Mouse (Mus musculus) liver, embryonic 16.5 days (tissue): ENCODE results near the gene Afap1l2. TPM values are rescaled to one million over a fixed set of nuclear protein-coding genes. Genes with fewer than 3 reads are reported as not detected.

Experiments used
- ATAC-seq: fragments of 200-750 bp; cut with Nextera tagmentation; 2 replicates; pipeline ENCODE4 v1.8.0; 2017; ENCODE audit warnings: low read depth, mild to moderate bottlenecking, moderate number of reproducible peaks, moderate library complexity
- H3K27ac ChIP-seq: fragments of 300-500 bp; sonication (generic); 2 replicates; pipeline ENCODE4 v1.5.1; 2014; ENCODE audit warnings: mild to moderate bottlenecking, low read length
- H3K27me3 ChIP-seq: fragments of 300-500 bp; sonication (generic); 2 replicates; pipeline ENCODE4 v1.6.1; 2014; ENCODE audit warnings: low read depth, low read length, mixed read lengths; ENCODE audit not compliant: control insufficient read depth, insufficient read depth
- H3K36me3 ChIP-seq: fragments of 300-500 bp; sonication (generic); 2 replicates; pipeline ENCODE4 v1.6.1; 2014; ENCODE audit warnings: mild to moderate bottlenecking; ENCODE audit not compliant: control insufficient read depth, insufficient read depth
- H3K4me1 ChIP-seq: fragments of 300-500 bp; sonication (generic); 2 replicates; pipeline ENCODE4 v1.6.1; 2014; ENCODE audit warnings: low read depth, low read length, mixed read lengths; ENCODE audit not compliant: control insufficient read depth
- H3K4me2 ChIP-seq: fragments of 300-500 bp; sonication (generic); 2 replicates; pipeline ENCODE4 v1.6.1; 2014; ENCODE audit warnings: low read depth, low read length, mixed read lengths
- H3K4me3 ChIP-seq: fragments of 300-500 bp; sonication (generic); 2 replicates; pipeline ENCODE4 v1.5.1; 2014; ENCODE audit warnings: low read depth, mild to moderate bottlenecking, low read length
- H3K9ac ChIP-seq: fragments of 300-500 bp; sonication (generic); 2 replicates; pipeline ENCODE4 v1.6.1; 2014; ENCODE audit warnings: low read depth, low read length
- H3K9me3 ChIP-seq: fragments of 300-500 bp; sonication (generic); replicated peaks from 2 replicates; pipeline ENCODE4 v1.6.1; 2016; ENCODE audit warnings: low read length; ENCODE audit not compliant: control insufficient read depth
- WGBS: fragments of 180-500 bp; shearing (Covaris S2); extraction: QIAGEN DNeasy Blood & Tissue Kit; methylation state at CpG from one replicate; pipeline ENCODE4 v1.1.7; 2014; ENCODE audit not compliant: insufficient replicate concordance; 5-methylcytosine and 5-hydroxymethylcytosine counted together
- polyA plus RNA-seq: library from polyadenylated mRNA; unstranded; fragments of >200 nt; fragmentation: Nextera tagmentation; extraction: Ambion mirVana; gene quantifications from 2 replicates; pipeline ENCODE4 v1.2.1, GENCODE M21; 2015

Gene Afap1l2
- polyA plus RNA-seq, 1 experiment from 2014 or later: 1.4 TPM

GRCm38 (mm10) chr19:56954857-56955256 lies 53.2 kb downstream of the Afap1l2 start:
- Histone ChIP-seq H3K4me3 (no peak overlapping the region), H3K27ac (no peak overlapping the region), H3K9ac (no peak overlapping the region), H3K9me3 (no peaks in the 10 kb centered on the region), H3K27me3 (no peaks in the 10 kb centered on the region), H3K4me1 (no peaks in the 10 kb centered on the region), H3K36me3 (no peaks in the 10 kb centered on the region), H3K4me2 (no peak overlapping the region)
- no peak for ATAC-seq
- 75% methylated on average over 13 of the region's 13 CpGs for WGBS

DNA sequence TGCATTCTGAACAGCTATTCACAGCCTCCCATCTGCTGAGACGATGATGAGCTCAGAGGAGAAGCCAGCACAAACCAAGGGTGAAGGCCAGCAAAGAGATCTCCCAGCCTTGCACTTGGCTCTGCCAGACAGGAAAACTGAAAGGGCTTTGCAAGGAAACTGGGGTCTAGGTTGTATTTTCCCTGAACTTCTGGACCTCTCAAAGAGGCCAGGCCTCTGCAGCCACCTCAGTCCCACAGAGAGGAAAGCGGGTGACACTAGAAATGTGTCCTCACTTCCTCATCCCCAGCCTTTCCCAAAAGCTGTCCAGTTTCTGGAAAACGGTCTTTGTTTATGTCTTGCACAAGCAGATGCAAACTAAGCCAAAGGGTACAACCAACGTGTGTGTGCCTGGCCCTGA lies 54.2 kb downstream of the Afap1l2 start:
- Histone ChIP-seq H3K27me3 (no peaks in the 10 kb centered on the region), H3K4me1 (no peaks in the 10 kb centered on the region), H3K9me3 (no peaks in the 10 kb centered on the region), H3K9ac (no peak overlapping the region), H3K4me3 (no peak overlapping the region), H3K4me2 (no peak overlapping the region), H3K27ac (no peak overlapping the region), H3K36me3 (no peaks in the 10 kb centered on the region)
- no peak for ATAC-seq
- 50% methylated on average over 4 of the region's 4 CpGs for WGBS

DNA sequence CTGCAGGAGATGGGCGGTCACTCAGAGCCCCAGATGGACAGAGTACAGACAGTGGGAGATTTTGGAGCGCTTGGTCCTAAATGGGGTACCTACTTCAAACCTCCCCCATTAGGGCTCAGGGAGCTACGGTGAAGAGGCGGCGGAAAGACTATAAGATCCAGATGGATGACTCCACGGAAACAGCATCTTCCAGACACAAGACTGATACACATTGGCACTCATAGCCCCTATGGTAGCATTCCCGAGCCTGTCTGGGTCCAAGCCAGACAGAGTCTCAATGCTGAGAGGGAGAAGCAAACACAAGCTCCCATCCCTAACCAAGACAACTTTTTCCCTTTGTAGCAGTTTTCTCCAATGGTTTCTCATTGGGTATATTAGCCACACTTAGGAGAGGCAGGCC lies 57.2 kb downstream of the Afap1l2 start:
- Histone ChIP-seq H3K9ac (no peak overlapping the region), H3K4me1 (no peaks in the 10 kb centered on the region), H3K27ac (no peak overlapping the region), H3K4me2 (no peak overlapping the region), H3K27me3 (no peaks in the 10 kb centered on the region), H3K9me3 (no peaks in the 10 kb centered on the region), H3K4me3 (no peak overlapping the region), H3K36me3 (no peaks in the 10 kb centered on the region)
- WGBS: 80% methylated on average over 7 of the region's 7 CpGs
- no peak for ATAC-seq

DNA sequence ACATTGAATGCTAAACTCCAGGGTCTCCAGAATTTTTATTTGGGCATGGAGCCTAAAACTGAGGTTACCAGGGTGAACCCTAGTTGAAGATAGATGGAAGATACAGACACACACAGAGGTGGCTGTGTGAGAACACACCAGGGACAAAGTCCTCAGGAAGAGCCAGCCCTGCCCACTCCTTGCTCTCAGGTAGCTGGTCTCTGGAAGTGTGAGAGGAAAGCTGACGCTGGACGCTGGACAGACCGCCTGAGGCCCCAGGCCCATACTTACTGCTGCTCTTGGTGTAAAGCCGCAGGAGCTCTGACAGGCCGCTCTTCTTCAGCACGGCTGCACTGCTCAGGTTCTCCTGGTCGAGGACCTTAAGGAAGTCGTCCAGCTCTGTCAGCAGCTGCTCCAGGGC lies 58.2 kb downstream of the Afap1l2 start:
- H3K4me3 ChIP-seq: no peak overlapping the region
- H3K4me1 ChIP-seq: no peaks in the 10 kb centered on the region
- no peak overlapping the region for H3K4me2 ChIP-seq
- WGBS: 65% methylated on average over 8 of the region's 8 CpGs
- H3K27me3 ChIP-seq: no peaks in the 10 kb centered on the region
- no peaks in the 10 kb centered on the region for H3K36me3 ChIP-seq
- H3K27ac ChIP-seq: no peak overlapping the region
- no peak overlapping the region for H3K9ac ChIP-seq
- ATAC-seq: no peak
- no peaks in the 10 kb centered on the region for H3K9me3 ChIP-seq

- WGBS: 46% methylated on average over 6 of the region's 6 CpGs
- Histone ChIP-seq H3K9me3 (no peaks in the 10 kb centered on the region), H3K4me3 (no peak overlapping the region), H3K36me3 (no peaks in the 10 kb centered on the region), H3K4me1 (no peaks in the 10 kb centered on the region), H3K9ac (no peak overlapping the region), H3K27ac (no peak overlapping the region), H3K4me2 (no peak overlapping the region), H3K27me3 (no peaks in the 10 kb centered on the region)
- ATAC-seq: no peak
Observed at GRCm38 (mm10) chr19:56947971-56948610, 59.9 kb downstream of the Afap1l2 start.

GRCm38 (mm10) chr19:56946727-56947126 lies 61.3 kb downstream of the Afap1l2 start:
- no peak for ATAC-seq
- H3K9ac ChIP-seq: no peak overlapping the region
- H3K9me3 ChIP-seq: no peaks in the 10 kb centered on the region
- H3K4me1 ChIP-seq: no peaks in the 10 kb centered on the region
- H3K36me3 ChIP-seq: no peaks in the 10 kb centered on the region
- H3K27me3 ChIP-seq: no peaks in the 10 kb centered on the region
- WGBS: 62% methylated on average over 3 of the region's 3 CpGs
- no peak overlapping the region for H3K27ac ChIP-seq
- H3K4me3 ChIP-seq: no peak overlapping the region
- H3K4me2 ChIP-seq: no peak overlapping the region

DNA sequence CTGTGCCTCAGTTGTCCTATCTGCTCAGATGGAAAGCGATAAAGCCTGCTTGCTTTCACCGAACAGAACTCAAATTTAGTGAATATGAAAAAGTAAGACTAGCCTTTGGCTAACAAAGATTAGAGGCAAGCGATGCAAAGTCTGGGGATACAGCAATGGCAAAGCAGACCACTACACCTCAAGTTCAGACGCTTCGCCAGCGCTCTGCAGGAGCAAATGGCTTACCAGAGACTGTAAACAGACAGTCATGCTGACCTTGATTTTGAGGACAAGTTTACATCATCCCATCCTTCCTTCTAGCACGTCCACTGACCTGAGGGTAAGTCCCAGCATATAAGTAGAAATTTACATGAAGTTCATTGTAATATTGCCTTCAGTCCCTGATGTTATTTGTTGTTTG lies 61.8 kb downstream of the Afap1l2 start:
- Histone ChIP-seq H3K36me3 (no peaks in the 10 kb centered on the region), H3K4me3 (no peak overlapping the region), H3K9me3 (no peaks in the 10 kb centered on the region), H3K4me1 (no peaks in the 10 kb centered on the region), H3K27ac (no peak overlapping the region), H3K27me3 (no peaks in the 10 kb centered on the region), H3K9ac (no peak overlapping the region), H3K4me2 (no peak overlapping the region)
- 71% methylated on average over 7 of the region's 7 CpGs for WGBS
- ATAC-seq: no peak

DNA sequence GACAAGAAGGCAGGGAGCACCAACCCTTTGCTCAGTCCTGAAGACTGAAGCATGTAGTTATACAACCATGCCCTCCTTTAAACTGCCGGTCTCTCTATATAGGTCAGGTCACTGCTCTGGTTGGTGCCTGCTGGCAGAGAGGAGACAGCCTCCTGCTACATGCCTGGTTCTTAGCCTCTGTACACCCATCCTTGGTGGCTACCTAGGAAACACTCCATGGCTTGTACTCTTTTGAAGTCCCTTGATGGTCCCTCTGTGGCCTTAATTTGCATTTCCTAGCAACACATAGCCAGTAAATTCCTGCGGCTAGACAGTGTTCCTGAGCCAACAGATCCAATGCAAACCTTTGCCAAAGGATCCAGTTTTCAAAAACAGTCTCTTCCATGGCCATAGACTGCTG lies 62.4 kb downstream of the Afap1l2 start:
- no peaks in the 10 kb centered on the region for H3K9me3 ChIP-seq
- 73% methylated on average over 2 of the region's 2 CpGs for WGBS
- H3K9ac ChIP-seq: no peak overlapping the region
- H3K27ac ChIP-seq: no peak overlapping the region
- no peaks in the 10 kb centered on the region for H3K4me1 ChIP-seq
- H3K4me3 ChIP-seq: no peak overlapping the region
- H3K4me2 ChIP-seq: no peak overlapping the region
- no peaks in the 10 kb centered on the region for H3K27me3 ChIP-seq
- no peaks in the 10 kb centered on the region for H3K36me3 ChIP-seq
- ATAC-seq: no peak

GRCm38 (mm10) chr19:56944826-56945225 lies 63.2 kb downstream of the Afap1l2 start:
- Histone ChIP-seq H3K27ac (no peak overlapping the region), H3K27me3 (no peaks in the 10 kb centered on the region), H3K36me3 (no peaks in the 10 kb centered on the region), H3K4me3 (no peak overlapping the region), H3K9ac (no peak overlapping the region), H3K9me3 (no peaks in the 10 kb centered on the region), H3K4me1 (no peaks in the 10 kb centered on the region), H3K4me2 (no peak overlapping the region)
- 75% methylated on average over 3 of the region's 3 CpGs for WGBS
- ATAC-seq: no peak
